Mouse (Mus musculus) frontal cortex, adult 2 months (tissue): Measurements from ENCODE around the gene Ift74. TPM values are rescaled to one million over a fixed set of nuclear protein-coding genes. Genes with fewer than 3 reads are reported as not detected.
A peak's percentile ranks its signal among the peaks of the same experiment; 100 is the strongest.
"Not testable (repeated sequence)": the region's sequence is repeated elsewhere in the genome, so short reads cannot be mapped to it uniquely, and the experiment has no call there.

Experiments
- DNase-seq, 2 experiments: peaks; one replicate each; pipeline ENCODE4 v3.0.0; 2022; ENCODE audit warnings: low spot score in 1 of 2; ENCODE audit errors: extremely low spot score in 1 of 2
- polyA plus RNA-seq: library from polyadenylated mRNA; depleted of rRNA; stranded (reverse); fragments of >200 nt; gene quantifications from 2 replicates; pipeline ENCODE4 v1.2.3, GENCODE M21; 2012; rRNA removed

Ift74 gene
- polyA plus RNA-seq, 1 experiment = 15.2 TPM

DNA sequence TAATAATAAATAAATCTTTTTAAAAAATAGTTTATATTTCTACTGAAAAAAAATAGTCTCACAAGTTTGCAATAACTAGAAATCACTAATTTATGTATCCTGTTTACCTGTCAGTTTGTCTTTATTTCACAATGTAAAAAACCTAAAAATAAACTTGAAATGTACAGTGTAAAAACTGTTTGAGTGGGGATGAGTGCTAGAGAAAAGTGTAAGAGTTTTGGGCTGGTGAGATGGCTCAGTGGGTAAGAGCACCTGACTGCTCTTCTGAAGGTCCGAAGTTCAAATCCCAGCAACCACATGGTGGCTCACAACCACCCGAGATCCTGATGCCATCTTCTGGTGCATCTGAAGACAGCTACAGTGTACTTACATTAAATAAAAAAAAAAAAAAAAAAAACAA lies 75.5 kb downstream of the Ift74 start:
- DNase-seq = not testable (repeated sequence)

DNA sequence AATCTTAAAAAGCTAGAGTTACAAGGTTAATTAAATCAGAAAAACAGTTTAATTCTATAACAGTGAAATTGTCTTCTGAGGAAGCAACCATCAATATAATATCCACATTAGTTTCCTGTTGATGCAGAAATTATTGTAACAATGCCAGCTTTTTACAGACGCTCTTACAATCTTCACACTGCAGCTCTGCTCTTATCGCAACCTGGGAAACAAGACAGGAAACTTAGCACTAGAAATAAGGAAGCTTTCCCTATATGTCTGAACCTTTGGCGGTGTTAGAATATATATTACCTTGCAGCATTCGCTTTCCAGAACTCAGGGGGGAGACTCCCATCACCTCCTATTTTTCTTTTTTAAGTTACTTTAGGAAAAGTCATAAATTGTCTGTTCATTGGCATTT lies 76.8 kb downstream of the Ift74 start:
- DNase-seq = no peak

DNA sequence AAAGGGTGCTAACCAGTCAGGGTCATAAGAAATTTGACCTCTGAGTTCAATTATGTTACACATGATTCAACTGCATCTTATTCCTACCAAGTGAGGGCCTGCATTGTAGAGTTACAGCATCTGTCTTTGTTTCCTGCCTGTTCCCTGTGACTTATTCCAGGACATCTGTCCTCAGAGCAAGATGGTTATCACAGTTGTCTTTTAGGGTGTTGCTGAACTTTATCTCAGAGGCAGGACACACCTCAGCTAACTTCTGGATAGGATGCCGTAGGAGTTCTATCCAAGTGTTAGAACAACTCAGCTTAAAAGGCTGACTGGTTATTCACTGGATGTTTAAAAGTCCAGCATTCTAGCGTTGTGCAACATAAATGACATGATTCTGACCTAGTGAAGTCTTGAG lies 77.9 kb downstream of the Ift74 start:
- DNase-seq = no peak

DNA sequence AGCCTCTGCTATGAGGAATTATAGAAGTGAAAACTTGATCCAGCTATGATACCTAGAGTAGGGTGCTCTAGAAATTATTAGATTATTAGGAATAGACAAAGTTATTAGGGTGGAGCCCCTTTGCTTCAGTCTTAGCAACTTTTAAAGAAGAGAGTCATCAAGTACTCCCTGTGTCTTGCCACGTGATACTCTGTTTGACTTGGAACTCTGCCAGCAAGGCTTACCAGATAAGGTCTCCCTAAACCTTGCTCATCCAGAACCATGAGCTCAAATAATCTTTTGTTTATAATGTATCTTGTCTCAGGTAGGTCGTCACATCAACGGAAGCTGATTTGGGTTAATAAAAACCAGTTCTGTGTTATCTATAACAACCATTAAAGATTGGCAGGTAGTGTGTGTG lies 82.1 kb downstream of the Ift74 start:
- no peak for DNase-seq

DNA sequence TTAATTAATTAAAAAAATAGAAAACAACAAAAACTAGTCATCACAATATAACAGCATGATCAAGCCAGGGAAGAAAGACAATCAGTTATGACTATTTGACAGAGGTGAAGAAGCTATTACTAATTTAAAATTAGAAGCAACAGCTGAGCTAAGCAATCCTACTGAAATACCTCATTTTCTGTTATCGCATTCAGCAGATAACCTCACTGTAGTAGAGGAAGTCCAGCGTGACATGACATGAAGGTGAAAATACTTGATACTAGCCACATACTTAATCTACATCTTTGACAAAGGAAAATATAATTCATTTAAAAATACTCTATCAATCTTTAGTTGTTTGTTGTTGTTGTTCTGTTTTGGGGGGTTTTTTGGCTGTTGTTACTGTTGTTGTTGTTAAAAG lies 96.7 kb downstream of the Ift74 start:
- no peak for DNase-seq

DNA sequence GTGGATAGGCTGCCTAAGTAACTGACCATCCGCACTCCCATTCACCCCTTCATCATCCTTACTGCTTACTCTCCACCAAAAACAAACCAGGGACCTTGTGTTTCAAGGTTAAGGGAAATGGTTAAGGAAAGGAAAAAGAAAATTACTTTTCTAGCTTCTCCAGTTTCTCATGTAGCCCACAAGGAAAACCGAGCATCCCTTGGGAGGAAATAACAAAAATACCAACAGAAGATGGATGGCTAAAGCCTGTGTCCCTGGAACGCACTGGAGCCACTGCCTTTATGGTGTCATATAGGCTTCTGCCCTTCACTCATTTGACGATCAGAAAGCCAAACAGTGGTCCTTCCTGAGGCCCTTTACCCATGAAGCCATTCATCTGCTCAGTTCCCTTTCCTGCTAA lies 97.1 kb downstream of the Ift74 start:
- DNase-seq = no peak

DNA sequence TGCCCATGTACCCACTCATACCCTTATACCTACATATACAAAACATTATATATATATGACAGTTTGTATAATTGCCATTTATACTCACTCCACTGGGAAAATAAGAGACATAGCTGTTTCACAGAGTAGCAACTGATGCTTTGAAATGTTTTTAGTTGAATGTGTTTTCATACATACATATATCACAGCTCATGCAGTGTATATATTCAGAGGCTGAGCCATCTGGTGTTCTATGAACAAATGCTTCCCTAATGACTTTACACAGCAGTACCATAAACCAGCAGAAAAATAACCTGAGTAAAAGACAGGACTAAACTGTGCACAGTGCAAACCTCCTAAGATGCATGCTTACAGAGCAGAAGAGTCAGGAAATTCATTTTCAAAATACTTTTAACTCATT lies 99.5 kb downstream of the Ift74 start:
- DNase-seq = no peak

DNA sequence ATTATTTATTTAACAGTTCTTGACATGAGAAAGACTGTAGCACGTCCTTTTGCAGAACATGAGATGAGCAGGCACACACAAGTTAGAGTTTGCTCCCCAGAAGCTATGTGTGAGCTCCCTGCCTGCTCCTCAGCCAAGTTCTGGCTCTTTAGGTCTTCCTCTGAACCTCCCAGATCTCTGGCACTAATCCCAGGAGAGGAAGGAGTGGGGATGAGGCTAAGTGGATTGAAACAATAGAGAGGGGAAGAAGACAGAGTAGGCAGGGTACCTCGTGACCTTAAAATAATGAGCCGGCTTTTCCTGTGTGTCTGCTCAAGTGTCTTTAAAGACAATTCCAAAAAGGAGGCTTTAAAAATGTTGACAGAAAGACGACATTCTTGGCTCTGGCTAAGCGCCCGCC lies 100.9 kb downstream of the Ift74 start:
- peak in 1 of 2 experiments; percentile 4 for DNase-seq

DNA sequence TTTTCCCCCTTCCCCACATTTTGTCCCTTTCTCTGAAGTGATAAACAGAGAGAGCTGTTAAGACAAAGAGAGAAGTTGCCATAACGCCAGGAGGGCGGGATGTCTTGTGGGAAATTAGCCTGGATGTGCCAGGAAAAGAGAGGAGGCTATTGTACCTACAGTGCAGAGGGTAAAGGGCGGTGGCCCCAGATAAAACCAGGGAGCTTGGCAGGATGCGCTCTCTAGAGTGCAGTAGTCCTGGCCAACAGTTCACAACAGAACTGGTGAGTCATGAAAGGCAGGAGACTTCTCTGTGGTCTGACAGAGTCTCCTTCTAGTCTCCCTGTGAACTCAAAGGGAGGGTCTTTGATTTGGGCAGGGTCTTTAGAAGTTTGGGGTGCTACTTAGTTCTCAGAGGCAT lies 111.5 kb downstream of the Ift74 start:
- DNase-seq = no peak

DNA sequence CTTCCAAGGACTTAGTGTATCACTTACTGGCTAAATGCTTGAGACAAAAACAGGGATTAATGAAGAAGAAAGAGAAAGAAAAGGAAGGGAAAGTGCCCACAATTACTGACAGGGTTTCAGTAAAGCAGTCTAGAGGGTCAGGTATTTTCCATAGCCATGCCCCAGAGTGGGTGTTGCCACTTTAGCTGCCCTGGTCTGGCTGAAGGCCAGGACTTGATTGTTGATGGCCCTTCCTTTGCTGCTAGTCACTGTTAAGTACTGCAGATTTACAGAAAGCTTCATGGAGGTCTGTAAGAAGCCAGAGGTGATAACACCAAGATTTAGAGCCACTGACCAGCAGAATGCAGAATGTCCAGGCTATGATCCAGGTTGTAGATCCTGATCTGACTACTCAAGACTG lies 118.4 kb downstream of the Ift74 start:
- DNase-seq = no peak

DNA sequence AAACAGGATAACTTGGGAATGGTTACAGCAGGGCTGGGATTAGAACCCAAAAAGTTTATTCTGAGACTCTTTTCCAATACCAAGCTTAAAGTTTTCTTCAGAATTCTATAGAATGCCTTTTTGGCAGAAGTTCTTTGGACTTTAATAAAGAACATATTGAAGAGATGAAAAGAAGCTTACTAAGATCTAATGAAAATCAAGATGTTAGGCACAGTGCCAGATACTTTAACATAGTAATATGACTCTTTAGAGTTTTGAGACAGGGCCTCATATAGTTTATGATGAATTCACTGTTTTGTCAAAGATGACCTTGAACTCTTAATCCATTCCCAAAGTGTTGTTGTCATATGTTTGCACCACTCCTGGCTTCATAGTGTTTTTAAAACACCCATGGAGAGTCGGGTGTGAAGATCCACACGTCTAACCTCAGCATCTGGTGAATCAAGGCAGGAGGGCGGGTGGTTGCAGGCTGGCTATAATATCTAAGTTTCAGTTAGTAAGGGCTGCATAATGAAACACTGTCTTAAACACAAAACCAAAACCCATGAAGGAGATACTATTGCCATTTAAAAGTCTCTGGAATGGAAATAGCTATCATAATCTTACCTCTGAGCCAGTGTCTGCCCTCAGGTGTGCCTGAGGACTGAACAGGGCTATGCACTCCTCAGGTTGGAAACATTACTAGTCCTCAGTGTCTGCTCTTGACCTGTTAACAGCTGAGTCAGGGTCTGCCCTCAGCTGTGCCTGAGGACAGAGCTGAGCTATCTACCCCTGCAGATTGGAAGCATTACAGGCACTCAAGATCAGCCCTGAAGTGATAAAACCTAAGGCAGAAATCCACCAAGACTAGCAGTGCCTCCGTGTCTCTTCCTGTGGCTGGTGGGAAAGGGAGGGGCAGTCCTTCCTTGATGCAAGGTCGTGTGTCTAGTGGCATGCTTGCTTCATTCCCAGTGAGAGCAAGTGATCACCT lies 123.3 kb downstream of the Ift74 start:
- DNase-seq = no peak

DNA sequence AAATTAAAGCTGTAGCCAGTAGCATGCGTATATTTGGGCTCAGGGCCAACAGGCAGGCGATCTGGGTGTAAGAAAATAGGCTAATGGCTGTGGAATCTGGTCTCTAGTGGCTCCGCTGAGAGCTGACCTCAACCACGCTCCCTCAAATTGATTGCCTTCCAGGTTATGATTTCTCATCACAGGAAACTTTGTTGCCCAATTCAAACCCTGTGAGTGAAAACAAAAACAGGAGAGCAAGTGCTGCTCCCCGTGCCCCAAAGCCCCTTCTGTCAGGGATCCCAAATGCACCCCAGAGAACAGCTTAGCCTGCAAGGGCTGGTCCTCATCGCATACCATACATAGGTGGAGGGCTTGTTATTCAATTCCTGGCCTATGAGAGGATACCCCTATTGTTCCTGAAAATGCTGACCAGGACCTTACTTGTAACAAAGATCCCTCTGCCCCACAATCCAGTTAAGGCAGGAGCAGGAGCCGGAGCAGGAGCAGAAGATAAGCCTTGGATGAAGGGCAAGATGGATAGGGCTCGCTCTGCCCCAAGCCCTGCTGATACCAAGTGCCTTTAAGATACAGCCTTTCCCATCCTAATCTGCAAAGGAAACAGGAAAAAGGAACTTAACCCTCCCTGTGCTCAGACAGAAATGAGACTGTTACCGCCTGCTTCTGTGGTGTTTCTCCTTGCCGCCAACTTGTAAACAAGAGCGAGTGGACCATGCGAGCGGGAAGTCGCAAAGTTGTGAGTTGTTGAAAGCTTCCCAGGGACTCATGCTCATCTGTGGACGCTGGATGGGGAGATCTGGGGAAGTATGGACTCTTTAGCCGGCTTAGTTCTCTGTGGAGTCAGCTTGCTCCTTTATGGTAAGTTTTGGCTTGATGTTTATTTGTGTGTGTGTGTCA lies 124.8 kb downstream of the Ift74 start, which contains the start of gene Tek:
TSS of gene Tek (plus strand) at position 452 of the 894 bp plus-strand sequence.
- no peak for DNase-seq

DNA sequence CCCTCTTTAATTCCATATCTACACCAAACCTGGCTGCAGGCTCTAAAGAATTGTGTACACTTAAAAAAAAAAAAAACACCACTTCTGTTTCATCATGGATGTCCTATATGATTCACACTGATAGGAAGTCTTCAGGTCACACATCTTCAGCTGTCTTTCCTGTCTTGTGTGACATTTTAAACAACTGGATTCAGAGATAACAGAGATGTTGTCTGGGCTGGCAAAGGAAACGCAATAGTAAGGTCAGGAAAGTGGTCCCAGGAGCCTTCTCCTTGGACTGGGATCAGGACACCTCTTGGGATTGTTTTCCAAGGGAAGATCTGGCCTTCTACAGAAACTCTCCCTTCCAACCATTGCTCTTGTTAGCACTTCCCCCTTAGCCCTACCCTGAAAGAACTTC lies 127.5 kb downstream of the Ift74 start:
- no peak for DNase-seq

Other genes with a start within 250 kb of the Ift74 start
- 0.28 TPM in 1 of 2 replicates, not detected in the other for gene Gm10306, start 57.9 kb upstream of the Ift74 start, polyA plus RNA-seq
- 9.5 and 10.5 TPM in 2 replicates for gene Caap1, start 57.7 kb upstream of the Ift74 start, polyA plus RNA-seq
- gene Plaa, start 11.2 kb upstream of the Ift74 start, polyA plus RNA-seq = 32.4 and 36.4 TPM in 2 replicates
- not detected in 2 replicates for gene Lrrc19, start 35.7 kb downstream of the Ift74 start, polyA plus RNA-seq
- gene Tek, start 124.8 kb downstream of the Ift74 start, polyA plus RNA-seq = 9.6 and 11.2 TPM in 2 replicates